Mouse (Mus musculus) ovary, adult 10 weeks (tissue): Measurements from ENCODE around the gene Cep128. TPM values are rescaled to one million over a fixed set of nuclear protein-coding genes. Genes with fewer than 3 reads are reported as not detected.

ENCODE experiments used
- polyA plus RNA-seq: library from polyadenylated mRNA; stranded (reverse); fragments of 350-450 nt; fragmentation: Illumina TruSeq; extraction: RNeasy Lipid Tissue Mini Kit (QIAGEN cat#74804); gene quantifications from one replicate; pipeline ENCODE4 v1.2.3, GENCODE M21; 2014

Gene Cep128
- polyA plus RNA-seq, result 19.7 TPM

DNA sequence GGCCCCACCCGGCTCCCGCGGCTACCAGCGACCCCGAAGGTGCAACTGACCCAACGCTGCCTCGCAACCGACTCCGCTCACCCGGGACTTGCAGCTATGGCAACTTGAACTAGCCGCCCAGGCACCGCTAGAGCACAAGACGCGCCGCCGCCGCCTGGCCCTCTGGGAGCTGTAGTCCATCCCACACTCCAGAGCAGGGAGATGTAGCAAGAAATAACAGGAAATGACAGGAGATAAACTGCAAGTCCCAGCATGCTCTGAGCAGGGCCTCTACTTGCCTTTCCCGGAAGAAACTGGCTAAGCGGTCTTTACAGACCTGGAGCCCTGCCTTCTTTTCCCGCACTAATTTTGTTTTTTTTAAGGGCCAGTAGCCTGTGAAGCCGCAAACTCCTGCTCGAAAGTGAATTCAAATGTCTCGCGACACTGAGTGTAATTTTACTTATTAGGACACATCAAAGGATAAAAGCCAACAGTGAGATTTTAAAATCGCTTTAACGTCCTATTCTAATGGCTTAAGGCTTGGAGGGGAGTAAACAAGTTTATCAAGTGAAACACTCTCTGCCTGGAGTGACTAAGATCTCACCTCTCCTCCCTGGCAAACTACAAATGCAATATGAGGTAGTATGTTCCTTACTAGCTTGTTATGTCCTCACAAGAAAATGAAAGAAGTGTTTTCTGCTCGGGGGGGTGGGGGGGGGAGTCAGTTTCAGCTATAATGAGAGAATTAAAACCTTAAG, at the start of gene Cep128, which contains the start of gene Tshr:
Gene Cep128, minus strand, starts transcription at position 129 of the 737 bp plus-strand sequence.
Gene Tshr, plus strand, starts transcription at position 283 of the 737 bp plus-strand sequence.

Other genes starting within 250 kb of the Cep128 start
- gene Tshr, start 154 bp upstream of the Cep128 start, polyA plus RNA-seq, result 11.2 TPM
- gene Gtf2a1, start 206.1 kb upstream of the Cep128 start, polyA plus RNA-seq, result 73.7 TPM